Mouse (Mus musculus) thymus, adult 2 months (tissue): Measurements from ENCODE around the gene Rab40b. TPM values are rescaled to one million over a fixed set of nuclear protein-coding genes. Genes with fewer than 3 reads are reported as not detected.

ENCODE experiments used
- DNase-seq: peaks from one replicate; pipeline ENCODE4 v3.0.0; 2021
- H3K27ac ChIP-seq: fragments of 200-500 bp; 2 replicates; pipeline ENCODE4 v1.5.1; 2012; ENCODE audit warnings: low read length, control low read depth; ENCODE audit not compliant: control insufficient read depth, insufficient read depth
- H3K27me3 ChIP-seq: fragments of 200-500 bp; 2 replicates; pipeline ENCODE4 v1.6.1; 2012; ENCODE audit warnings: mild to moderate bottlenecking, low read length, moderate library complexity, mixed read lengths; ENCODE audit not compliant: control insufficient read depth, insufficient read depth
- H3K36me3 ChIP-seq: fragments of 200-500 bp; 2 replicates; pipeline ENCODE4 v1.6.1; 2012; ENCODE audit warnings: mild to moderate bottlenecking, low read length, moderate library complexity; ENCODE audit not compliant: control insufficient read depth, insufficient read depth
- H3K4me1 ChIP-seq: fragments of 200-500 bp; replicated peaks from 2 replicates; pipeline ENCODE4 v1.6.1; 2012; ENCODE audit warnings: low read length; ENCODE audit not compliant: control insufficient read depth, insufficient read depth
- H3K4me3 ChIP-seq: fragments of 200-500 bp; 2 replicates; pipeline ENCODE4 v1.5.1; 2012; ENCODE audit warnings: mild to moderate bottlenecking, low read length, control low read depth, moderate library complexity; ENCODE audit not compliant: control insufficient read depth, insufficient read depth
- CTCF ChIP-seq: fragments of 200-500 bp; IDR thresholded peaks from 2 replicates; pipeline ENCODE4 v1.5.1; 2012; ENCODE audit warnings: mild to moderate bottlenecking, control low read depth, low read length, moderate library complexity, borderline replicate concordance; ENCODE audit not compliant: control insufficient read depth, poor library complexity, insufficient read depth; ENCODE audit errors: extremely low read depth
- POLR2A ChIP-seq: fragments of 200-500 bp; IDR thresholded peaks from 2 replicates; pipeline ENCODE4 v1.6.1; 2012; ENCODE audit warnings: mild to moderate bottlenecking, low read length, control low read depth, moderate library complexity; ENCODE audit not compliant: control insufficient read depth, poor library complexity, insufficient read depth; ENCODE audit errors: extremely low read depth
- WGBS: fragments of 180-500 bp; shearing (Covaris S2); methylation state at CpG from one replicate; pipeline ENCODE4 v1.1.7; 2018; 5-methylcytosine and 5-hydroxymethylcytosine counted together
- polyA plus RNA-seq: library from polyadenylated mRNA; depleted of rRNA; stranded (reverse); fragments of >200 nt; gene quantifications from 2 replicates; pipeline ENCODE4 v1.2.3, GENCODE M21; 2012; rRNA removed

Gene Rab40b
- 0.57 and 0.74 TPM in 2 replicates for polyA plus RNA-seq

- 4% methylated on average over 61 of the region's 61 CpGs for WGBS
- Histone ChIP-seq H3K4me1 (peaks cover 11% of the 10 kb centered on the region; the same call in 1 of the 2 replicates), H3K36me3 (no peaks in the 10 kb centered on the region), H3K27me3 (peaks cover 4% of the 10 kb centered on the region; the same call in 1 of the 2 replicates), H3K27ac (no peak within 1 kb of the TSS), H3K4me3 (peak within 1 kb of the TSS; percentile 44)
- no peak for TF ChIP-seq CTCF
- no peak for TF ChIP-seq POLR2A
- DNase-seq, result peak; percentile 53
Observed at GRCm38 (mm10) chr11:121387750-121388553, at the start of gene Rab40b. Gene Rab40b (minus strand): TSS chr11:121388251.

- DNase-seq, result no peak
- Histone ChIP-seq H3K4me1 (peaks cover 20% of the 10 kb centered on the region), H3K27me3 (no peaks in the 10 kb centered on the region), H3K4me3 (no peak overlapping the region), H3K27ac (no peak overlapping the region), H3K36me3 (no peaks in the 10 kb centered on the region)
- TF ChIP-seq POLR2A (no peak), CTCF (no peak)
- WGBS, result 97% methylated on average over 5 of the region's 5 CpGs
Observed at GRCm38 (mm10) chr11:121437236-121437635, 49.2 kb upstream of the Rab40b start.

GRCm38 (mm10) chr11:121434156-121435155, 46.4 kb upstream of the Rab40b start, which contains the start of gene Fn3k:
Gene Fn3k (plus strand): TSS chr11:121434913.
- Histone ChIP-seq H3K4me3 (peak within 1 kb of the TSS; percentile 43), H3K27me3 (no peaks in the 10 kb centered on the region), H3K36me3 (no peaks in the 10 kb centered on the region), H3K27ac (peak within 1 kb of the TSS; percentile 40; the same call in 1 of the 2 replicates), H3K4me1 (peaks cover 14% of the 10 kb centered on the region)
- no peak for TF ChIP-seq CTCF
- TF ChIP-seq POLR2A, result 0 out of 2 replicates have a peak, but pooled peaks have one; percentile 47
- DNase-seq, result peak; percentile 97
- WGBS, result 5% methylated on average over 30 of the region's 30 CpGs

- H3K4me3 ChIP-seq, result no peak overlapping the region
- WGBS, result 94% methylated on average over 4 of the region's 4 CpGs
- H3K36me3 ChIP-seq, result no peaks in the 10 kb centered on the region
- TF ChIP-seq POLR2A (no peak), CTCF (no peak)
- no peak for DNase-seq
- H3K4me1 ChIP-seq, result peaks cover 14% of the 10 kb centered on the region
- no peak overlapping the region for H3K27ac ChIP-seq
- H3K27me3 ChIP-seq, result no peaks in the 10 kb centered on the region
Observed at GRCm38 (mm10) chr11:121433397-121433796, 45.3 kb upstream of the Rab40b start.

GRCm38 (mm10) chr11:121421553-121422173, 33.6 kb upstream of the Rab40b start:
- no peak for DNase-seq
- H3K27me3 ChIP-seq, result no peaks in the 10 kb centered on the region
- H3K36me3 ChIP-seq, result no peaks in the 10 kb centered on the region
- H3K27ac ChIP-seq, result no peak overlapping the region
- H3K4me1 ChIP-seq, result peaks cover 9% of the 10 kb centered on the region
- WGBS, result under 1% methylated on average over 28 of the region's 28 CpGs
- peak; percentile 5; the same call in 1 of the 2 replicates for TF ChIP-seq CTCF
- 0 out of 2 replicates have a peak, but pooled peaks have one; percentile 4 for TF ChIP-seq POLR2A
- H3K4me3 ChIP-seq, result peak overlapping the region; percentile 80

- Histone ChIP-seq H3K4me1 (peaks cover 9% of the 10 kb centered on the region), H3K36me3 (no peaks in the 10 kb centered on the region), H3K27me3 (no peaks in the 10 kb centered on the region), H3K27ac (no peak within 1 kb of the TSS), H3K4me3 (peak within 1 kb of the TSS; percentile 80)
- WGBS, result 5% methylated on average over 28 of the region's 28 CpGs
- DNase-seq, result peak; percentile 99
- peak; percentile 14; the same call in 1 of the 2 replicates for TF ChIP-seq CTCF
- TF ChIP-seq POLR2A, result peak; percentile 76
Observed at GRCm38 (mm10) chr11:121420830-121421552, 32.9 kb upstream of the Rab40b start, which contains the start of gene Fn3krp. Gene Fn3krp (plus strand): TSS chr11:121421401.
